Mouse (Mus musculus) gastrocnemius, postnatal 14 days (tissue): Measurements from ENCODE around the gene Hpcal4. TPM values are rescaled to one million over a fixed set of nuclear protein-coding genes. Genes with fewer than 3 reads are reported as not detected.

Experiments
- DNase-seq: peaks from one replicate; pipeline ENCODE4 v3.0.0; 2021; ENCODE audit warnings: mixed read lengths
- intact Hi-C: fragments of 180-260 bp; cut with DNase I; formaldehyde crosslinking; loops from one replicate; pipeline ENCODE4 v1.15.1; 2025; ENCODE audit warnings: low total_unique reads
- total RNA-seq, 2 experiments: library from RNA; stranded (reverse); gene quantifications; 2 replicates each; pipeline ENCODE4 v1.2.3; 2021

The Hpcal4 gene
- total RNA-seq, 2 experiments from 2014 or later, result 0.06 to 0.07 TPM

DNA sequence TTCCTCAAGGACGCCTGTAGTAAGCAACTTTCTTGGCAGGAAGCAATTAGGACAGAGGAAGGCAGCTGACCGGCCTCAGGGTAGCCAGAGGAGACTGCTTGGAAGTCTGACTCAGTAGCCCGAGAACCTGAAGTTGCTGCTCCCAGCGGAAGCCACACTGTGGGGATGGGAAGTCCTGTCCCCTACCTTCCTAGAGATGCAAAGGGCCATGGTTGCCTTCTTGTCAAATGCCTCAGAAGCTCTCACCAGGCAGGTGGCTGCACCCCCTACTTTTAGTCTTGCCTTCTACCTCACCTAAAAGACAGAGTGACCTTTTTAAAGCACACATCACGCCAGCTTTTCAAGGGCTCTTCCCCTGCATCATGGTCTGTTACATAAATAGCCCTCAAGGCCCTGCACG lies 13.7 kb downstream of the Hpcal4 start:
- no peak for DNase-seq
- intact Hi-C loops, result no loop called here

DNA sequence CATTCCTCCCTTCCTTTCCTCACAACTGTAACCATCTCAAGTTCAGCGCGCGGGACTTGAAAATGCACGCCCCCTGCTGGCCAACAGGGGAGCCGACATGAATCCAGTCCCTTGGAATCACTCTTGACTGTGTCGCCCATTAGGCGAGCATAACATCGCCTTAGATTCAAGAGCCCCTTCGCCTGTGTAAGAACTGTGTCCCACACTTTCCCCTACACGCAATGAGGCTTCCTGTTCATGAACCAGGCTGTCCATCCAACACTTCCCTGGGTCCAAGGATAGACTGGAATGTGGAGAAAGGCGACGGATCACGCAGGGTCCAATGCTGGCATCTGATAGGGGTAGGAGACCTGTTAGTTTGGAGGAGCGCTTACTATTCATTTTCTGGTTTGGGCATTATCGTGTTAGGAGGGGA lies 17.8 kb downstream of the Hpcal4 start:
- intact Hi-C loops, result loop anchor here (5.0 kb wide), 1 partner anchor 43 kb away; no protein-coding TSS in a partner anchor
- DNase-seq, result peak; percentile 72

DNA sequence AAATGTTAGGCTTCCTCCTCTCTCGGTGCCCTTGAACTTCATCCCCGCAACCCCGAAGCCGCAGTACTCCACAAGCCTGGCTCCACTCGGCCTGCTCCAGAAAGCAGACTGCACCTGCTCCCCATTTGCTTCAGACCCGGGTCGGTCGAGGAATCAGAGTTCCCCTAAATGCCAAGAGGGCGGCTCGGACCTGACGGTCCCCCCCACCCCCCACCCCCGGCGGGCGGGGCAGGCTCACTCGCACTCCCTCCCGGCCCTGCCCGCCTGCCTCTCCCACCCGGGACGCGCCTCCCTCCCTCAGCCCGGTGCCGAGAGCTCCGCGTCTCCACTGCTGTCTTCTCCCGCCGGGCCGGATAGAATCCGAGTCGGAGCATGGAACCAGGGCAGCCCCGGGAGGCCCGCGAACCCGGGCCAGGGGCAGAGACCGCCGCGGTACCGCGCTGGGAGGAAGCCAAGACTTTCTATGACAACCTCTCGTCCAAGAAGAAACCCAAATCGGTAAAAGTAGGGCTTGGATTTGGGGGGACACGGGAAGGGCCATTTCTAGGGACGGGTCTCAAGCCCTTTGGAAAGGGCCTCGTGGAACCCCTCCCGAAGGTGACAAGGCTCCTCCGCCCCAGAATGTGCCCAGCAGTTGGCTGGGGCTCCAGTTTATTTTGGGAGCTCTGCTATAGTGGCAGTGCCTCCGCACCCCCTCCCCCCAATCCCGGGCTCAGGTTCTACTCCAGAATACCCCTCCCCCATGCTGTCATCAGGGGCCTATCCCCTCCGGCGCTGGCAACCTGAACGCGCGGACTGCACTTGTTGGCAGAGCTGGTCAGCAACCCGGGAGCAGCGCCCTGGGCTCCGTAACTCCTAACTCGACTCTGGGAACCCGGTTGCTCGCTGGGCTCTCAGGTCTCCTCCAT lies 18.4 kb downstream of the Hpcal4 start, which contains the start of gene Nt5c1a:
Gene Nt5c1a (plus strand): TSS at position 319 of the 908 bp plus-strand sequence.
- peak; percentile 50 for DNase-seq
- intact Hi-C loops, result loop anchor here (5.0 kb wide), 1 partner anchor 44 kb away; no protein-coding TSS in a partner anchor

- DNase-seq, result no peak
- intact Hi-C loops, result loop anchor here (5.0 kb wide), 1 partner anchor 45 kb away; no protein-coding TSS in a partner anchor
These were observed 19.0 kb downstream of the Hpcal4 start for GRCm38 (mm10) chr4:123202094-123202420.

DNA sequence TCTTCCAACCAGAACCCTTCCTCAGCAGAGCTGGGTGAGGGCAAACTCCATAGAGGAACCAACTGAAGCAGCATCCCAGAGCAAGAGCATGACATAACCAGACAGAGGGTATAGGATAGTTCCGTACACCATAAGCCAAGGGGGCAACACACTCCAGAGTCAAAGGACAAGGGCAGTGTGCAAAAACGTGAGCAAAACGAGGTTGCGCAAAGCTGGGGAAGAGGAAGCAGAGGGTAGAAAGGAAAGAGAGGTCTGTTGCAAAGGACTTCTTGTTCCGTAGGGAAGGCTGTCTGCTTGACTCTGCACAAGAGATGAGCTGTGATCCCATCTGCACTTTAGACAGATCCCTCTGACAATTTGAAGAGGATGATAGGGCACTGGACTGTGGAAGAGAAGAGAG lies 24.3 kb downstream of the Hpcal4 start:
- intact Hi-C loops, result no loop called here
- DNase-seq, result no peak

DNA sequence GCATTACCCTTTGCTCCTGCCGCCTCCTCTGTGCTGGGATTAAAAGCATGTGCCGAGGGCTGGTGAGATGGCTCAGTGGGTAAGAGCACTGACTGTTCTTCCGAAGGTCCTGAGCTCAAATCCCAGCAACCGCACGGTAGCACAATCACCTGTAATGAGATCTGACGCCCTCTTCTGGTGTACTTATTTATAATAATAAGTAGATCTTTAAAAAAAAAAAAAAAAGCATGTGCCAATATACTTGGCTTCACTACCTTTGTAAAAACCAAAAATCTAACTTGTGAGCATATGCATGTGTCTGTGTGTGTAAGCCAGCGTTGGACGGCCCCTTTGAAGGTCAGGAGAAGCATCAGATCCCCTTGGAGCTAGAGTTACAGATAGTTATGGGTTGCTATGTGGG lies 28.0 kb downstream of the Hpcal4 start:
- no peak for DNase-seq

GRCm38 (mm10) chr4:123211453-123211852 lies 28.4 kb downstream of the Hpcal4 start:
- intact Hi-C loops, result no loop called here
- DNase-seq, result no peak

More for the DNA sequence above, 28.0 kb downstream of the Hpcal4 start:
- intact Hi-C loops, result no loop called here

- intact Hi-C loops, result no loop called here
- no peak for DNase-seq
These were observed 29.3 kb downstream of the Hpcal4 start for GRCm38 (mm10) chr4:123212330-123212729.

GRCm38 (mm10) chr4:123213975-123214374 lies 30.9 kb downstream of the Hpcal4 start:
- intact Hi-C loops, result no loop called here
- DNase-seq, result no peak

GRCm38 (mm10) chr4:123215367-123215766 lies 32.3 kb downstream of the Hpcal4 start:
- intact Hi-C loops, result no loop called here
- DNase-seq, result no peak

GRCm38 (mm10) chr4:123216782-123217181 lies 33.8 kb downstream of the Hpcal4 start:
- intact Hi-C loops, result no loop called here
- DNase-seq, result peak; percentile 32

- intact Hi-C loops, result loop anchor here (2.0 kb wide), 1 partner anchor 33 kb away; no protein-coding TSS in a partner anchor
- DNase-seq, result peak; percentile 69
These were observed 36.8 kb downstream of the Hpcal4 start for GRCm38 (mm10) chr4:123219720-123220357.

GRCm38 (mm10) chr4:123220637-123221036 lies 37.6 kb downstream of the Hpcal4 start:
- intact Hi-C loops, result no loop called here
- no peak for DNase-seq

DNA sequence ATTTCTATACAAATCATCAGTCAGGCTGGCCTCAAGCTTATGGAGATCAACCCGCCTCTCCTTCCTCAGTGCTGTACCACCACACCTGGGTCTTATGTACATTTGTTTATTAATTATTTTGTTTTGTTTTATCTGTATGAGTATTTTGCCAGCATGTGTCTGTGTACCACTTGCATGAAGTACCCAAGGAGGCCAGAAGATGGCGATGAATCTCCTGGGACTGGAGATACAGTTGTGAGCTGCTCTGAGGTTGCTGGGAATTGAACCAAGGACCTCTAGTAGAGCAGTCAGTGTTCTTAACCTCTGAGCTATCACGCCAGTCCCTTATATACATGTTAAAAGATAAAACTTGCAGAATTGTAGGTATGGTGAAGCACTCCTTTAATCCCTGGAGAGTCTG lies 40.3 kb downstream of the Hpcal4 start:
- no peak for DNase-seq
- intact Hi-C loops, result no loop called here

GRCm38 (mm10) chr4:123225718-123226403 lies 42.8 kb downstream of the Hpcal4 start:
- intact Hi-C loops, result no loop called here
- DNase-seq, result peak; percentile 68

DNA sequence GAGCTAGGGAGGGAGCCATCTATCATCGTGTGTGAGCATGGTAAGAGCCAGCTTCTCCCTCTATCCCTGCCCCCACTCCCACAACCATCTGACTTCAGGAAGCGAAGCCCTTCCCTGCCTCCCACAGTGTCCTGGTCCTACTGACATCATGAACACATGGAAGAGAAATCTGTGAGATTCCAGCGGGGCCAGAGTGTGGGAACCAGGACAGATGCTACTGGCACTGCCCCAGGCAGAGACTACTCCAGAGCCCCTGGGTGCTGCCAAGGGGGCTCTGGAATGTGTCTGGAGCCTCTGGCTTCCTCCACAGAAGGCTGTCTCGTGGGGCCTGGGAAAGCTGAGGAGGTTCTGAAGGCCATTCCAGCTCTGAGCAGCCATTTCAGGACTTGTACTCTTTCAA lies 44.7 kb downstream of the Hpcal4 start:
- peak; percentile 74 for DNase-seq
- intact Hi-C loops, result no loop called here

DNA sequence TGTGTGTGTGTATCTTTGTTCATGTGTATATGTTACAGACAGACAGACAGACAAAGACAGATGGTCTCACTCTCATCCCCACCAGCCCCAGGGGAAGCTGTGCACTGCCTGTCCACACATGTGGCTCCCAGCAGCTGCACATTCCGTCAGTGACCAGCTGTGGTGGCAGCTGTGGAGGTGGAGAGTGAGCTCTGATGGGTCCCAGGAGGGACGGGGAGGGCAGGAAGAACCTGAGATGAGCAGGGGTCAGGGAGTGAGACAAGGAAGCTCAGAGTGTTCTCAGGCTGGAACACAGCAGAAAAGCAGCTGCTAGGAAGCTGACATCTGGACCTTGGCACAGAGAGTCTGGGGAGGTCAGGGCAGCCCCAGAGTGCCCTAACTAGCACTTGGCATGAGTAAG lies 45.2 kb downstream of the Hpcal4 start:
- DNase-seq, result peak; percentile 75
- intact Hi-C loops, result no loop called here

DNA sequence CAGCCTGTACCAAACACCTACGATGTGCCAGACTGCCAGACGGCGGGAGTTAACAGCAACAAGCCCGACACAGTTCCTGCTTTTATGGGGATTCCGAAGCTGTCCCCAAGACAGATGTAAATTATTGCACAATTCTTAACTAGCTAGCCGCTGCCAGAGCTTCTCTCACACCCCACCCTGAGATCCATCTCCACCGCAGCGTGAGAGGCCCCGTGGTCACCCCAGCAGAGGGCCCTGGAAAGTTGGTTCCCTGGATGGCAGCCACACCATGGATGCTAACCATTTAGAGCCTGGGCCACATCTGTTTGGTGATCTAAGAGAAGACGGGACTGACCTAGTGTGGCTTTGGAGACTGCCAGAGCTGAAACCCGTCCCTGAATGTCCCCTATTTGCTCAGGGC lies 46.1 kb downstream of the Hpcal4 start:
- intact Hi-C loops, result no loop called here
- peak; percentile 60 for DNase-seq

- no peak for DNase-seq
- intact Hi-C loops, result no loop called here
These were observed 49.8 kb downstream of the Hpcal4 start for GRCm38 (mm10) chr4:123232841-123233240.

DNA sequence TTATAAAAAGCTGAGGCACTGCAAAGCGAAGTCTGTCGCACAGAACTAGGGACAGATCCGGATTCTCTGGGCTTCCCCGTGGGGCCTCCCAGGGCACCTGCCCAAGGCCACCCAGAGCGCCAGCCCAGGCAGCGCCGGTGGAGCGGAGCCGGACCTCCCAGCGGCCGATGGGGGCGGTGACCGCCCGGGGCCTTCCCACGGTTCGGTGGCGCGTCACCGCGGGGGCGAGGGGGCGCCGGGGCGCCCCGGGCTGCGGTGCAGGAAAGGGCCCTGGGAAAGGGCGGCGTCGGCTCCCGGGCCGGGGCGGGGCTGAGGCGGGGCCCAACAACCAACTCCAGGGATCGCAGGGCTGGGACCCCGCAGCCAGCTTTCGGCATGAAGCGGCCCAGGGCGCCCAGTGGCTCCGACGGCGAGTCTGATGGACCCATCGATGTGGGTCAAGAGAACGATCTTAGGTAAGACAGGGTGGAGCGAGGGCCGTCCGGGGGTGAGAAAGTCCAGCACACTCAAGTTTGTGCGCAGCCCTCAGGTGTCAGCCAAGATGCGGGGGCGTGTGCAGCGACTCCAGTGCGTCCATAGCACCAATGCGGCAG lies 50.6 kb downstream of the Hpcal4 start, which contains the start of gene Heyl:
Gene Heyl (plus strand): TSS at position 65 of the 593 bp plus-strand sequence.
- DNase-seq, result peak; percentile 74
- intact Hi-C loops, result no loop called here
